Mouse (Mus musculus) urinary bladder, postnatal 36 days (tissue): ENCODE measurements around the gene Dgkh.
A peak's percentile ranks its signal among the peaks of the same experiment; 100 is the strongest.

Source experiments
- DNase-seq, 2 experiments: peaks; one replicate each; pipeline ENCODE4 v3.0.0; 2022; ENCODE audit warnings: low spot score in 2 of 2, mixed read lengths in 1 of 2

Gene Dgkh

DNA sequence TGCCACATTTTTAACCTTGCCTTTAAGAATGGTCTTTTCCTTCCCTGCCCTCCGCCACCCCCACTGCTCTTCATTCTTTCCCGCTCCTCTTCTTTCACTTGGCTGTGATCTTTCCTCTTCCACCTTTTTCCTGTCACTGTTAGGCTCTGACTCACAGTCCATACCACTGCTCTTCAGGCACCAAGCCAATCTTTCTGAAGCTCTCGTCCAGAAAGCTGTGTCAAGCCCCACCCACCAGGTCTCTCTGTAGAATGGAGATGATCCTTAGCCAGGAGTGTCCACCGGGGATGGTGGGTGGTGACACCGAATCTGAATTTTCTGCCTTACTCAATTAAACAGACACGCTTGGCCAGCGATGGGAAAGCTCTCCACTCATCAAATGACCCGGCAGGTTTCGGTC, 58.0 kb downstream of the Dgkh start:
- DNase-seq: no peak

DNA sequence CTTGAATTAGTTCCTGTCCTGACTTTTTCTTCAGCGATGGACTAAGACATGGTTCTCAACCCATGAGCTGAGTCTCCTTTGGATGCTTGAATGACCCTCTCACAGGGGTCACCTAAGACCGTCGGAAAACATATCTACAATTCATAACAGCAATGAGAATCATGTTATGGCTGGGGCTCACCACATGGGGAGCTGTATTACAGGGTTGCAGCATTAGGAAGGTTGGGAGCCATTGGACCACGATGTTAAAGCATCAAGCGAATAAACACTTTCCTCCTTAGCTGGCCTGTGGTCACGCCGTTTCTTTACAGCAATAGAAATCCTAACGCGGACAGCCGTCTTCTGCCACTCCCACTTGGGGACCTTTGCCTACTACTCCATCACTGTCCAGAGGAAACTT, 62.6 kb downstream of the Dgkh start:
- no peak for DNase-seq

DNA sequence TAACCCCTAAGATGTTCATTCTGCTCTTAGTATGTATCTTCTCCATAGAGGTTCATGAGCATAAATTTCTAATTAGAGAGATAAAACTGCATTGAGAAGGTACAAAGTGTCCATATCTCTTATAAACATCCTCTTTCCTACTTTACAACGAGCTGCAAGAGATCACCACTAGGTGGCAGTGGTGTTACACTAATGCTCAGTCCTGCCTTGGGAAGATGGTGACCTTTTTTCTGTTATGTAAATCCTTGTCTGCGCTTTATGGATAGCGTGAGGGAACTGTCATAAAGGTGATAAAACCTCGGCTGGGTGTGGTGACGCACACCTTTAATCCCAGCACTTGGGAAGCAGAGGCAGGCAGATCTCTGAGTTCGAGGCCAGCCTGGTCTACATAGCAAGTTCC, 64.3 kb downstream of the Dgkh start:
- DNase-seq: peak; percentile 48 to 63

DNA sequence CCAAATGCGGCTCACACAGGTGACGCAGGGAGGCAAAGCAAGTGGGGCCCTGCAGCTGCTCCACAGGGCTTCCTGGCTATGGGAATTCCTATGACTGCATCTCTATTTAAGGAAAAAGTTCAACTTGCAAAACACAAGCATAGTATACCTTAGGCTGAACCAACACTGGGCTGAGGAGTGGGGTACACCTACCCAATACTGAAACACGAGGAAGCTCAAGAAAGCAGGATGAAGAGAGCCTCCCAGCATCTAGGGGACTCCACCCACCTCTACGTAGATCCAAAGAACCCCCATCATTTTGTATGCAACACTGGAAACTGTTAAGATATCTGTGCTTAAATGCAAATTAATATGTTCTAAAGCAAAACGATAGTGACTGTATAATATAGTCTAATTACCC, 64.8 kb downstream of the Dgkh start:
- DNase-seq: no peak

DNA sequence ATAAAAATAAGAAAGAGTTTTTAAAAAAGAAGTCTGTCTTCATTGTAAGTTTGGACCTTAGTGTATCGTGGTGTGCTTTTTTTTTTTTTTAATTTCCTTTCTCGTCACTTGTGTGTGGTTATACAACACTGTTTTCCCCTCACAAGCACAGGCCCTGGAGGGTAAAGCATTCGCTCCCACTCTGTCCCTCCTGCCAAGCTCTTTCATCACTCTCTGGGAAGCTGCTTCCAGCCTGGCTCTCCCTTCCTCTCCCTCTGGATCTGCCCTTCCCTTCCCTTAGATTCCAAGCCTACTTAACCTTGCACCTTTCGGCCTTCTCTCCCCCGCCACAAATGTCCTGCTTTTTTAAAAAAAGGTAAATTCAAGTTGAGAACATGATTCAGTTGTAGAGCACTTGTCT, 69.9 kb downstream of the Dgkh start:
- no peak for DNase-seq

DNA sequence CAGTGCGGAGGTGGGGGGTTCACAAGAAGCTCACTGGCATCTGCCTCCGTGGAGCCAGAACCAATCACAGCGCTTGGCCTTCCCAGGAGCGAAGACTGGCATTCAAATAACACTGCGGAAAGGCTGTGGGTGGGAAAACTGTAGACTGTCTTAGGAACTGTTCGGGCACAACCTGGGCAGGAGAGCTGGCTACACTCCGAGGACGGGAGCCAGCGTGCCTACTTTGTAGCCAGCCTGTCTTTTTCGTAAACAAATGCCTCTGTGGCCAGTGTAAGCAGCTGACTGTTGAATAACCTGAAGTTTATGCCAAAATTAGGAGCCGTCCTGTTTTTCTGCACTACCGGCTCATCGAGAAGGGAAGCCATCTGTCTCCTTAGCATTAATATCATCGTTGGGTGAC, 71.1 kb downstream of the Dgkh start:
- no peak for DNase-seq

DNA sequence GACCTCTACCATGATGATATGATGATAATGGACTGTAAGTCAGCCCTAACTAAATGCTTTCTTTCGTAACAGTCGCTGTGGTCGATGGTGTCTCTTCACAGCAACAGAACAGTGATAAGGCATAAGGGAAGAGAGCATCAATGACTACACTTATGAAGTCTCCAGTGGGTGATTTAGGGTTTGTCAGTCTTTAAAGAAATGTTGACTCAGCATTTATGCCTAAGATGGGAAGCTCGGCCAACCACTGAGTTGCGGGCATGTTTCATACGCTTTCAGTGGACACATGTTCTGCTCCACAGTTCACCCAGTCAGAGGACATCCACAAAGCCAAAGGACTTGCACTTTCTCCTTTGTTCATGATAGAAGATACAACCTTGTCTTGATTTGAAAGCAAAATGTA, 73.9 kb downstream of the Dgkh start:
- no peak for DNase-seq

DNA sequence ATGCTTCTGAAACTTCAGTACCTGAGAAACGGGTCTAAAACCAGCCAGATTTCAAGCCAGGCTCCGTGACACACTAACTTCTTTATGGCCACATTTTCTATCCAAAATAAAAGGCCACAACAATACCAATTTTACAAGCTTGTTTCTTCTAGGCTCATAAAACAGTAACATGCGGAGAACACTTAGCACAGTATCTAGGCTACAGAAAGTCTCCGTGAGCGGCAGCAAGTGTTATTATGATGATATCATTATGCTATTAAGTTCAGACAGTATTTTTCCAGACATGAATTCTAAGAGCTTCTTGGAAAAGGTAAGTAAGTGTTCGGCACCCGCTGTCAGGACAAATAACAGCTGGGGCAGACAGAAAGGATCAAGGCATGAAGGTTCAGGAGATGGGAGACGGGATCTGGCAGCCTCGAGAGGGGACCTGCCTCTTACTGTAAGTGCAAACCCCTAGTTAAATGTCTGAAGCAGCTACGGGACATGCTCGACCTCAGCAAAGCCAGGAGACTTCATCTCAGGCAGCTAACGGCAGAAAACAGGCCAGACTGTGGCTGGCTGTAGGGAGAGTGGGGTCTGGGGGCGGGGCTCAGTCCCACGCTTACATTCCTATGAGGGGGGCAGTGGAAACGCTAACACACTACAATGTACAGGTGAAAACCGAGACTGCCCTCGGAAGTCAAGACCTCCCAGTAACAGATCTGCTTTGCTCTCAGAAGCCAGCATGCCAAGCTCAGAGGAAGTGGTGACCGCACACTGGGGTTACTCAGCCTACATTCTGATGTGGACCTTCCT, 75.5 kb downstream of the Dgkh start:
- no peak for DNase-seq

DNA sequence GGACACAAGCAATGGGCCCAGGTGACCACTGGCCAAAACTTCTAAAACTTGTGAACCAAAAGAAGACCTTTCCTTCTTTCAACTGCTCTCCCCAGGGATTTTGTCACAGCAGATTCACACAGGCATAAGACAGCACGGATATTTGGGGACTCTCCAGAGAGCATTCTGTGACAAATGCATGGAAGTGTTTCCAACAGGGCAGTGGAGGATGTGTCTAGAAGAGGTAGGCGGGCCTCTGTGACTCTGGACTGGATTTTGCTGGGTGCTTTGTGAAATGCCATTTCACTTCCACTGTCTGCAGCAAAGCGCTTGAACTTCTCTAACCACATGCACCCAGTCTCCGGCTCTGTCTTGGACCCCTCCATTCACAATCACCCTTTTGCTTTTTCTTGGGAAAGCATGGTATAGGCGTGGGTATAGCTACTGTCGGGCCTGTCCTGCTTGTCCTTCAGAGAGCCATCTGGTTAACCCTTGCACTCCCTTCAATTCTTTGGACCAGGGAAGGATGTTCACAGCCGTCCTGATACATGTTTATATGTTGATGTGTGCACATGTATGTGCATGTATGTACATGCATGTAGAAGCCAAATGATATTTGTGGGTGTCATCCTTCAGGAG, 77.5 kb downstream of the Dgkh start:
- no peak for DNase-seq

DNA sequence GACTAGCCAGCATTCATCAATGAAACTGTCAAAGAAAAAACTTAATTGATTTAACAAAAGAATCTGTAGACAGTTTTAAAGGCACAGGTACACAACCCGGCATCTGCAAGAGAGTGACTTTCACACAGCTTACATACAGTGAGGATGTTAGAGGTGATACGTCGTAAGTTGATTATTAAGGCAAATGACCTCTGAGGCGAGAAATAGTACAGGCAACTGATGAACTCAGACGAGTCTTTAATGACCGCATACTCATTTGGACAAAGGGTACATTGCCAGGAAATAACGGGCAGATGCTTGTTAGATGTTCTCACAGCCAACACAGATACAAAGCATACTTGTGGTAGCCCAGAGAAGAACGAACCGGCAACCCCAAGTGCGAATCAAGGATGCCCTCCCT, 78.4 kb downstream of the Dgkh start:
- DNase-seq: no peak

DNA sequence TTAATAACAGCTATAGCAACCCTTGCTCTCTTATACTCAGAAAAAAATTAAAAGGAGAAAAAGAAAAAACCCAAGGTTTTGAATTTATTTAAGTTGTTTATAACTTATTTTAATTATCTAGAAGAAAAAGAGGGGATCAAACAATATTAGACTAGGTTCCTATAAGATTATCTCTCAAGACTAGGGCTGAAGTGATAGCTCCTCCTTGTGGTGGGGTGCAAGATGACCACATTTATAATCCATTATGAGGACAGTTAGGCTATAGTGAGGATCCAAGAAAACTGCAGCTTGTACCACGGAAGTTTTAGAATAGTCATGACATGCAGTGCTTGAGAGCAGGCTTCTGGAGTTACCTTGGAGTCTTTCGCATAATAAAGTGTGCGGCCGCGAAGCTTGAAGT, 79.2 kb downstream of the Dgkh start:
- no peak for DNase-seq

DNA sequence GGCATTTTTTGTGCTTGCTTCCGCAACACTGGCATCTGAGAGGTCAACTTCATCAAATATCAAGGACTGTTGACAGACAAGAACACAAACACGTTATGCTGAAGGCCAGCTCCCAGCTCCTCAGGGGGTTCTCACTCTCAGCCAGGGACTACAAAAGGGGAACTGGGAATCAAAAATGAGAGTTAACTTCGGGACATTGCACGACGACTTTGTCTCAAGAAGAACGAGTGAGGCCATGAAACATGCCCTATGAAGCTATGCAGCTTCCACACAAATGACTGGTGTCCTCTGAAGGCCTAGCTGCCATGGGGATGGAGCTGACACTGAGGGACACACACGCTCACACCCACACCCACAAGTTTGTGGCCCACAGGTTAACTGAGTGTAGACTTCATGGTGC, 80.9 kb downstream of the Dgkh start:
- DNase-seq: no peak

DNA sequence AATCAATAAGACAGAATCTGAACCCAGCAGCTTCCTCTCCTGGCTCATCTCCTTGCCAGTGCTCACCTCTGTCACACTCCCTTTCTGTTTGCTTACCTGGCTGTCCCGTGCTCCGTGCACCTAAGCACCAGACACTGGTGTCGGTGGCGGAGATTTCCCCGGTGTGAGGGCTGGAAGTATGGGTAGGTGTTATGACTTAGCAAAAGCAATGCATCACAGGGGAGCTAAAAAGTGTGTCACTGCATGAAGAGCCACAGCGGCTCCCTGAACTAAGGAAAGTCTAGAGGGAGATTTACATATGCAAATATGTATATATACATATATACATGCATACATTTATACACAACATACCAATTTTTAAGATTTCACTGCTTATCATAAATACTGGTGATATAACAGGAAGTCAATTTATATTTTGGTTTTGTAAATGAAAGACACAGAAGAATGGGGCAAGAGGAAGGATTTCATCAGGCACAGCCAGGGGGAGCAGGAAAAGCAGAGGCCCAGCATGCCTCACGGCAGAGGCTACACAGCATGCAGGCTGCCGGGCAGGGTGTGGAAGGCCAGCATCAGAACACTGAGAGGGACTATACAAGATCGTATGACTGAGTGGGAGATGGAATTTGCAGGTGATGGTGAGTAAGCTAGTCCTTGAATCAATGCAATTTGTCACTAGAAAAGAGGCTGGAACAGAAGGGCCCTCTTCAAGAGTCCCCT, 82.0 kb downstream of the Dgkh start:
- no peak for DNase-seq

DNA sequence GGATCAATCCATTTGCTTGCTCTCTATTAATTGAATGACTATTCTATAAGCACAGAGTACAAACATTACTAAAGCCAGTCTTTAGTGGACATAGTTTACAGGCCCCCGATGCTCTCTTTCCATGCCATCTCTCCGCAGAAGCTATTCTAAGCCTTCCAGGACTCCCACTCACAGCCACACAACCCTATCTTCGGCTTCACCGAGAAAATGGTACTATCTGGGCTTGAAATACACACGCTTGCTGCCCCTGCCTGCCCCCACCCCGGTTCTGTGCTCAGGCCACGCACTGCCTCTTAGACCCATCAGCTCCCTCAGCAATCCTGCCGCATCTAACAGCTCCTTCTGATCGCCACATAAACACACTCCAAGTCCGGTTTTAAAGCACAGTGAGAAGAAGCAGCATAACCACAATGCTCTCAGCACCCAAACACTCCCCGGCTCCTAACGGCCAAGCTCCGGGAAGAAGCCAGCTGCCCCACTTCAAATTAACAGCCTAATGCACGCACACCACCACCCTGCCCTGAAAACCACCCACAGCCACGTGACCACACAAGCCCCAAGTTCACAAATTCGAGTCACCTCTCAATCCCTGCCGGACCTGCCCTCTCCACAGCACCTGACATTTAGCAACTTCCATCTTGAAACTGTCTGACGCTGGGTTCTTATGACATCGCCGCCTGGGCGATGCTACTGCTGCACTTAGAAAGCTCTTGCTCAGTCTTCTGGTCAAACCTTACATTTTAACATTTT, 82.9 kb downstream of the Dgkh start:
- no peak for DNase-seq

DNA sequence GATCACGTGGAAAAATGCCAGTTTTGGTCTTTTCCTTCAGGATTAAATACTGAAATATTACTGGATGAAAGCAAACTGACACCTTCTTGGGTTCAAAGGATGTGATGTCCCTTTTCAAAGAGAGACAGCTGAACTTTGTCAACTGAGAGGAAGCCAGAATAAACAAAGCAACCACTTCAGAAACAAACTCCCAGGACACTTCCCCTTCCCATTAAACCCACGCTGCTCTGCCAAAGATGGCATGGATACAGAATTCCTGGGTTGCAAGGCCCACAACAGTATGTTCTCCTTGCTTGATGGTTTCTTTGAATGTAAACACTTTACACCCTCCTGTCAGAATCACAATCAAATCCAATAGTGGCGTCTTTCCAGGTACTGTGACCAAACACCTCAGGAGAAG, 87.0 kb downstream of the Dgkh start:
- no peak for DNase-seq

DNA sequence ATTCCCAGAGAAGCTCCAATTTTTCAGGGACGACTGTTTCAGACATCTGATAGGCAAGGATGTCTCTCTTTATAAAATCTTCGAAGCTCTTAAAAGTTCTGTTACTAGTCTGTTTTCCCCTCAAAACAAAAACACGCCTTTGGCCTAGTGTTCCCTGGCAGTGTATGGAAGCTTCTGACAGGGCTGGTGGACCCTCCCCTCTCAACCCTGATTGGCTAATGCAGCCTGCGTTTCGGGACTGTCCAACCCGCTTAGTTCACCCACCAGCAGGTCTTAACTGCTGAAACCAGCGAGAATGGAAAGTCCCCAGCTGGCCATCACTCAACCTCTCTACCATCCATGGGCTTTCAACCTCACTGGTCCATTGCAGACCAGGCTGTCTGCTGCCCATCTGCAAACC, 91.3 kb downstream of the Dgkh start:
- DNase-seq: no peak

DNA sequence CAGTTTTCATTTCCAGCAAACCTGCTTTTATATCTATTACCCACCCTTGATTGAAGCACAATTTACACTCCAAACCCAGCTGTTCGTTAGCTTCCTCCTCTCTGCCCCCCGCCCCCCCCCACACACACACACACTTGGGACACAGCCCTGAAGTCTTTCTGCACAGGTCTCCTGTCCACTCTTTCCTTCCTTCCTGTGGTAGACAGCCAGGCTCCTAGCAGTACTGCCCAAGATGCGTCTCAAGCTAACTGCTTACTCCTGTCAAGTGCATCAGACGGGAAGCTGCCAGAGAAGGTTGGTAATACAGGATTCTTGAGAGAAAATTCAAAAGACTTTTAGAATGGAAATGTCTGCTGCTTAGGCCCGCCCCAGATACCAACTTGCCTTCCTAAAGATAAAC, 92.9 kb downstream of the Dgkh start:
- DNase-seq: no peak

DNA sequence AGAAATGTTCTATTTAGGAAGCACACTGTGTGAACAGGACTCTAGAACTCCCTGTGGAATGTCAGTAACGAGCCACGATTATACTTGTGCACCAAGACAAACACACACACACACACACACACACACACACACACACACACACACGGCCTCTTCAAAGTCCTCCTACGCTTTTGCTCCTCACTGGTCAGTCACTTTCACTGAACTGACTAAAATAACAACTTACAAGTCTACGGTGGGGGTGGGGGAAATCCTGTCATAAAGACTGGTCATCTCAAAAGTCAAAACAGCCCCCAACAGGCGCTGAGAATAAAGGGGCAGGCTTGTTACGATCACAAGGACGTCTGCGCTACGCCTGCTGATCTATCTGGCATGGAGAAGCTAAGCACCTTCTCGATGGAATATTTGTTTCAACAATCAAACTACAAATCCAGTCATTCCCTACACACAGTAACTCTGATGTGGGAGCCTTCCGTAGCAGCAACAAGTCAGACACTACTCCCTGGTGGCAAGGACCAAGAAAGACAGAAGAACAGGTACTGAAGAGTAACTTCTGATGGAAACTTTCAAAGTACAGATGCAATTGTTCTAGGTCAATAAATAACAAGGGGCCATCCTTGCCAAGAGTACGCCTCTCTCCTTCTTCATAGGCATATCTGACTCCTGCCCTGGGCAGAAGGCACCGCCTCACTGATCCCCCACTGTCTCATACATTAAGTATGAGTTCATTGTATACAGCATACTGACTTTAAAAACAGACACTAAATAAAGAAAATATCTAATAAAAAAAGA, 96.8 kb downstream of the Dgkh start:
- DNase-seq: no peak

DNA sequence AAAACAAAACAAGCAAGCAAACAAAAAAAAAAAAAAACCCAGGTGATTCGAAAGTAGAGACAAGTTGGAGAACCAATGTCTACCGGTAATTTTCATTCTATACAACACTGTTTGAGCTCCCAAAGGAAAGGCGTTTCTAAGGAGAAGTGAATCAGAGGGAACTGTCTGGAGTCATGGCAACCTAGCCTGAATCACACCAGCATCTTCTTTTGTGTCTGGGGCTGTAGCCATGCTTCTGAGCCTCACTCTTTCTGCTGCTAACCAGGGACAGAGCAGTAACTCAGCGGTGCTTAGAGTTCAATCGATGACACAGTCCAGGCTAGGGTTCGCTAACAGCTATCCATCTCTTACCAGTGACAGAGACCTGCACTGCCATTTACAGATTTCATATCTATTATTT, 99.8 kb downstream of the Dgkh start:
- no peak for DNase-seq

DNA sequence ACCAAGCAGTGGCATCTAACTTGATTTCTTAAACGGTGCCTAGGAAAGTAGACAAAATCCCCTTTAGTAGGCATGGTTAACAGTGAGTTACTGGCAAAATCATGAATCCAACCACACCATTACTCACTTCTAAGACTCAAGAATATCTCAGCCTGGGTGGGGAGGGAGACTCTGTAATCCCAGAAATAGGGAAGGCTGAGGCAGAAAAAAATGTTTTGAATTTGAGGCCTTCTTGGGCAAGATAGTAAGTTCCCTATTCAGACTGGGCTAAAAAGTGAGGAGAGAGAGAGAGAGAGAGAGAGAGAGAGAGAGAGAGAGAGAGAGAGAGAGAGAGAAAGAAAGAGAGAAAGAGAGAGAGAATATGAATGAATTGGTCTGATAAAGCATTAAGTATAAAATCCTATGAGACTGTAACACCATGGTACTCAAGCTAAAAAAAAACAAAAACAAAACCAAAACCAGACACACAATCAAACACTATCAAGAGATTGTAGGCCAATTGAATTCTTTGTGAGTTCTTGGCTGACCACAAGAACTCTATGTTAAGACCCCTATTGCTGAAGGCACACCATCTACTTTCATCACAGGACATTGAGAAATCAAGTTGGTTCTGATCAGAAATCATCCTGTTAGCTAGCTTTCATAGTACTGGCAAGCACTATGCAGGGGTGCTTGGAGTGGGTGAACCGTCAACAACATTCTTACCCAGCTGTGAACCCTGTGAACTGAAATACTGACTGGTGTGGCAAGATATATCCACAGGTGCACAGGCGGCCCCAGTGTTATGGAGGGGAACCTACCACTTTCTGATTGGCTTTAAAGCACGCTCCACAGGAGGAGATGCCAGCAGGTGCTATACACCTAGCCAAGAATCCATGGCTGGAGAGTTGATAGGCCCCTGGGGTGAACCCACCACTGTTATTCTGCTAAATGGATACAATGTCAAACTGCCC, 101.4 kb downstream of the Dgkh start:
- DNase-seq: no peak
